Mouse (Mus musculus): ENCODE measurements at regions not wholly inside any gene's neighbourhood (a gene's known extent, or its start where the extent isn't known, plus 50 kb on each side); places are given as distances from the start of the nearest gene placed in this dataset.

DNA sequence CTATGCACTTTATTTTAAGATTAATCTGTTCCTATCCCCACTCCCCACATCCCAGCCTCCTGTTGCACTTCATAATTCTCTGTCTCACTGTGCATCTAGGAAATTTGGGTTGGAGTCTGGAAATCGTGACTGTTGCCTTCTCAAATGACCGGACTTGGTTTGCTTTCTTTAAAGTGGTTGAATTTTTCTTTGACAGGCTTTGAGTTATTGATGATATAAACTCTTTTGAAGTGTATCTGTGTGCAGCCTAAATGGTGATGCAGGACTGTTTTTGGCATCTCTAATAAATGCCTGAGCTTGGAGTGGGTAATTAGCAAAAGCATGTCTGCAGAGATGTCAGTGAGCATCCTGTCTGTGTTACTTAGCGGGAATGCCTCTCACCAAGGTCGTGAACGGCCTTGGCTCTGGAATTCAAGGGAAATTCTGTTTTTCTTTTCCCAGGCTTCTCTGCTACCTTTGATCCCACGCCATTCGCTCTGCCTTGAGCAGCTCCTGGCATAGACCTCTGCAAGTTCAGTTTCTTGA, 292.8 kb upstream of the Igfbp3 start:
- DNase-seq, result no peak

DNA sequence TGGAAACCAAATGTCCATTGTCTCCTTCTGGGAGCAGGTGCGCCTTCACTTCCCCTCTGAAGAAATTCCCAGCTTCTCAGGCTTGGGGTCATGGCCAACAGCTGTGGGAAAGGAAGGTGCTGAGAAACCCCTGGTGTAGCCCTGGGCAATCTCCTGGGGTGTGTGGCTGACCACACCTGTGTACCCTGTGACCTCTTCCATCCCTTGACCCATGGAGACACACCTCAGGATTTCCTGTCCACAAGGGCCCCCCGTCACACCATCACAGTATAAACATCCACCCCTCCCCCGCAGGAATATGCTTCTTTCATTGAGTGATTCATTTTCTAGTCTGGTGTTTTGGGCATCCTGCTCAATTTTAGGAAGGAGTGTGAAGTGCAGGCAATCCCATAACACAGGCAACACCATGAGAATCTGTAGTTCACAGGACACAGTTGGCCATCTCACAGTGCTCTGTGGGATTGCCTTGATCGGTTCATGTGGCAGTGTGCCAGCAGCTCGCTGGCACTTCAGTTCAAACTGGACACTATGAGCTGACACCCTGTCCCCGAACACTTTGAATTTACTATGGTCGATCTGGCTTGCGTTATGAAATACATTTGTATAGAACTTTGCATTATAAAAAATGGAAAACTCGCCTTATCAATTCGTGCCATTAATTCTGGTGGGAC, 291.1 kb upstream of the Igfbp3 start:
- DNase-seq, result peak; percentile 60

DNA sequence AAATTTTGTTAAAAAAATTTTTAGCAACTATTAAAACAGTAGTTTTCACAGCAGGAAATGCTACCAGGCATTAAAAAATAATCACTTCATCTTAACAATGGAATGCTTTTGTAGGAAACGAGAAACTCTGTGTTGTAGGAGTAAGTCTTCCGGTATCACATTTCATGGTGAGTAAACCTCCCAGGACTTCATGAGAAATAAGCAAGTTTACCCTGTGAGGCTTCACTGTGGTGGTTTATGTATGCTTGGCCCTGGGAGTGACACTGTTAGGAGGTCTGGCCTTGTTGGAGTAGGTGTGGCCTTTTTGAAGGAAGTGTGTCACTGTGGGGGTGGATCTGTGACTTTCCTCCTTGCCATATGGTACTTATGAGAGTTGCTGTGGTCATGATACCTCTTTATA, 289.0 kb upstream of the Igfbp3 start:
- no peak for DNase-seq

DNA sequence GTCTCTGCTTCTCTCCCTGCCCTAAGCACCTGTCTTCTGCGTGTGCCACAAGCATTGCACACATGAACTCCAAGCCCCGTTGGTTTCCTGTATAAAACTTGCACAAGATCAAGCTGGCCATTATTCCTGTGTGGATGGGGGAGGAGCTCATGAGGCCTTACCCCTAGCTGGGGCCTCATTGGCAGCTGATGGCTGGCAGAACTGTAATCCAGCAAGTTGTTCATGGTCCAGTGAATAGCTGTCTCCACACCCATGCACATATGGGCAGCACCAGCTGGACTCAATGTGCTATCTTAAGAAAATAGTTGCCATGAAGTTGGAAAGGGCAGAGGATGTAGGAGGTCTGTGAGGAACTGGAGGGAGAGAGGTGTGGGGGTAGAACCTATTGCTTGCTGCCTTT, 288.3 kb upstream of the Igfbp3 start:
- DNase-seq, result no peak

DNA sequence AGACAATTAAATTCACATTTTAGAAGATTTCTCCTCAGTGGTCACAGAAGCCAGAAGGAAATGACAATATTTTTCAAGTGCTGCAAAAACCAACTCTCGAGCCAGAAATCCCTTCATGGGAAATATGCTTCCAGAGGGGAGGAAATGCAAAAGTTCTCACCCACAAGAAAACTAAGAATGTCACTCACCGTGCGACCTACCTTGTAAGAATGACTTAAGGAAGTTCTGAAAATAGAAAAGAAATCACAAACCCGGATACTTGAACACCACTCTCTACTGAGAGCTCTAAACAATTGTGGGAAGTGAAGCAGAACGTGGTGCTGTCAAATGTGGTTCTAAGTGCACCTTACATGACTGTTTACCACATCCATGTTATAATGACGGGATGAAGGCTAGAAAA, 284.1 kb upstream of the Igfbp3 start:
- no peak for DNase-seq

DNA sequence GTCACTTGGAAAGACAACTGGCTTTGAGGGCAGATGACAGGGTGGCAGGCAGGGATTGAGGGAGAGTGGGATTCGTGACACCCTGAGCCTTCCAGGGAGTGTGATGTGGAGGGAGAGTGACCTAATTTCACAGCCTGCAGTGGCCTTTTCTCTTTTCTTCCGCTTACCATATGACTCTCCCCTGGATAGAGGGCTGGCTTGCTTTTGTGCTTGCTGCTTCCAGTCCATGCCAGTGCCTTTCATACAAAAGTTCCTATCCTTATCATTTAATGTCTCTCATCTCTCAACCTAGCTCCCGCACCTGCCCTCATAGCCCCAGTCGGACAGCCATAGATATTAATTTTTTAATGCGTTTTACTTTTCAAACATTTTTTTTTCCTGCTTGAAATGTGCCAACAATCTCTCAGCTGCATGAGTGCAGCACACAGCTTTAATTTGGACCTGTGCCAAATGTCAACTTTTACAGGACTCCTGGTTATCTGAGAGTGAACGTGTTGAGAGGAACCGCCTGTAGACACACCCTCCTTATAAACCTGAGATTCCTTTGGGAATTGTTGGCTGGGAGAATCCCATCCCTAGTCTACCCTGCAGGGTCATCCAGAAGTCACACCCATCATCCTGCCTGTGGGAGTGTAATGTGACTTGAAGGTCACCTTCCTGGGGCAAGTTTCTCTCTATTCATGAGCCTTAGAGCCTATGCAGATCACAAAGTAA, 260.3 kb upstream of the Igfbp3 start:
- DNase-seq, result no peak

DNA sequence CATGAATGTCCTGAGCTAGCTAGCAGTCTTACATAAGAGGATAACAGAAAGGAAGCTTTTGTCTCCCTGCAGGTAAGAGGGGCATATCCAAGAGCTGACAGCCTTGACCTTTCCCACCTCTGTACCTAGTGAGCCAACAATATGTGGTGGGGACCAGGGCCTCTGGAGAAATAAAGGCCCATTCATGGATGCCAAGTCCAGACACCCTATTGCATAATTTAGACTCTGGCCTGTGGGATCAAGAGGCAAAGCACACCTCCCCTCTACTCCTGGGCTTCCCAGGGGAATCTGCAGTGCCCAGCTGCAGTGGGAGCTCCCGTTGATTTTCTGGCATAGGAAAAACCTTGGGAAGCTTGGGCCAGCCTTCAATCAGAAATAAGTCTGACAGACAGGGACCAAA, 251.8 kb upstream of the Igfbp3 start:
- DNase-seq, result no peak

DNA sequence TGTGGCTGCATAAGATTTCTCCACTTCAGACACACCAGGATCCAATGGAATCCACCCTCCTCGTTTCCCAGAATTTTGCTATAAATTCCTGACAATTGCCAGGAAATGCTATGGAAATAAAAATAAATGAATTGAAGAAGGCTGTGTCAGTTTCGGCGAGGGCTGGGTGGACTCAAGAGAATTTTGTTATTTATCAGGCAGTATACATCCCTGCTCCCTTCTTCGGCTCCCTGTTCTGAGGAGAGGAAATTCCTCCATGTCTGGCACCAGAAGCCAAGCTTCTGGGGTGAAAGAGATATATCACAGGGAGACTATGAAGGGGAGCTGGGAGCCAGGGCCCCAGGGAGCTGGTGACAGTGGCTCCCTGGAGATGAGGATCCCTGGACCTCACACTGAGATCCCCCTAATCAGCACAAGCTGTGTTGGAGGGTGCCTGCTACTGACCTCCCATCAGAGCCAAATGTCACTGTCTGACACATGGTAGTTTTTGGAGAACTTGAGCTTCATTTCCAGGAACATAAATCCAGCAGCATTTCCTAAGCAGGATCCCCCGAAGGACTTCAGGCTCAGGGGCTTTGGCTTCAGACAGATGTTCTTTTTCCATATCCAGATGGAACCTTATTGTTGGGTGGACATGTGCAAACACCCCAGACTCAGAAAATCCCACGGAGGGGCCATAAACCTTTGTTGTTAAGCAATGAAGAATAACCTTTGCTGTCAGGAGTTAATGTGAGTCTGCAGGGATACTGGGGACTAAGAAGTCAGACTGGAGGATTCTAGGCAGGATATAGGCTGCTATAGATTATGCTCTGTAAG, 248.4 kb upstream of the Igfbp3 start:
- peak; percentile 53 for DNase-seq

DNA sequence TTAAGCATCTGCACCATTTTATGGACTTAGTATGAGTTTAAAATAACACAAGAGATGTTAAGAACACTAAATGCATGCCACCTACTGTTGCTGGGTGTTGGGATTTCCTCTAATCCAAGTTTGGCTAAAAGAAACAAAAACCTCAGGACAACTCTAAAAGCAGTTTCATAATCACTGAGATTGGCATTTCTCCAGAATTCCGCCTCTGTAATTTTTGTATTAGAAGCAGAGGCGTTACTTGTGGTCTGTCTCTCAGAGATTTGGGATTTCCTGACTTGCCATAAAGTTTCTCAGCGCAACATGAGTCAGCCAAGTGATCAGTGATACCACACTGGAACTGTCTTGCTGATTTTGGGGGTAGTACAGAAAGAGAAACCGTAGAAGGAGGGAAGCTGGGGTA, 238.0 kb upstream of the Igfbp3 start:
- no peak for DNase-seq

DNA sequence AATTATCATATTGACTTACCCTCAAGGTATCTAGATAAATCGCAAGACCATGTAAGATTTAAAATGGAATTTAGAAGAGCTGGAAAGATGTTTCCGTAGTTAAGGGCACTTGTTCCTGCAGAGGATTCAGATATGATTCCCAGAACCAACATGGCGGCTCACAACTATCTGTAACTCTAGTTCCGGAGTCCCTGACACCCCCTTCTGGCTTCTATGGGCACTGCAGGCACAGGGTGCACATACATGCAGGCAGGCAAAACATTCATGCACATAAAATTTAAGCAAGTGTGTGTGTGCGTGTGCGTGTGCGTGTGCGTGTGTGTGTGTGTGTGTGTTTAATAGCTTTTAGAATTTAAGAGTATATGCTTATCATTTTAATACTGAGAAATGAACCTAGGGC, 230.8 kb upstream of the Igfbp3 start:
- no peak for DNase-seq

DNA sequence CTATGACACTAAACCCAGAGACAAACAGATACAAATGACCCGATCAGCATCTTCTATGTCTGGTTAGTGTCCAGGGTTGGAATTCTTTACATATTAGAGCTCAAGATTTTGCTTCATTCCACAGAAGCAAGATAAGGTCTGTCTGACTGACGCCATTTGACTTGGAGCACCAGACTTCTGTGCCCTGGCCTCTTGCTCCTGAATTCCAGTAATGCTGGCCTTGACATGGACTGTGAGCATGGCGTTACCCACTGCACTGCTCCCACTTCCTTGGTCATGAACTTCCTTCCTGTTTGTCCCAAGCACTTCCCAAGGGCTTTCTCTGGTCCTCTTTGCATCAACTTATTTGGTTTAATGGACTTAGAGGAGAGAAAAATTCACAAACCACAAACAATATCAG, 225.6 kb upstream of the Igfbp3 start:
- DNase-seq, result peak; percentile 21

DNA sequence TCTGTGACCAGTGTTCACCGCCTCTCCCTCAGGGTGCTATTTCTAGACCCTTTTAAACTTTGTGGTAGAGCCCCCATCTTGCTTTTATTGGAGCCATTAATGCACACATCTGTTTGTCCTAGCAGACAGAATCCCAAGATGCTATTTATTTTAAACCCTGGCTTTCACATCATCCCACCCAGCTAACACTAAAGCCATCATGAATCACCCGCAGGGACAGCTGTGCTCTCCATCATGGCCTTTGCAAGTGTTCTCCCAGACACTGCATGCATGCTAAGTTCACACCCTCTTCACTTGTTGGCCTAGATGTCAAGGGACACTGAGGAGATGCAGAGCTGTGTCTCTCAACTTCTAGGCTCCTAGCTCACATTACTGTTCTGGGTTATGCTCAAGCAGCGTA, 220.9 kb upstream of the Igfbp3 start:
- no peak for DNase-seq

DNA sequence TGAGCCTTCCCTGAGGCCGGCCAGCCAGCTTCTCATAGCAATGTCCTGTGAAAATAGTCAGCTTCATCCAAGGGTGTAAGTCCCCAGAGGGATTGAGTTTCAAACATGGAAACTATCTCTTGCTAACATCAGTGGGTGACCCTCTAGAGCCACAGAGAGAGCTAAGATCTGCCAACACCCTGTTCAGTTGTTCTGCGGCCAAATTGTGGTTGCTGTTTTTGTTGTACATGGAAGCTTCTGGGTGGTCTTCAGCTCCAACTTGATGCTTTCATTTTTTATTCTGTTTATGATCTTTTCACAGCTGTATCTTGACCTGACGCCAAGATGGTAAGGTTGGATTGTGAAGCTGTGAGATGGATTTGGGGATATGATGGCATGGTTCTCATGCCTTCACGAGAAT, 214.0 kb upstream of the Igfbp3 start:
- no peak for DNase-seq

DNA sequence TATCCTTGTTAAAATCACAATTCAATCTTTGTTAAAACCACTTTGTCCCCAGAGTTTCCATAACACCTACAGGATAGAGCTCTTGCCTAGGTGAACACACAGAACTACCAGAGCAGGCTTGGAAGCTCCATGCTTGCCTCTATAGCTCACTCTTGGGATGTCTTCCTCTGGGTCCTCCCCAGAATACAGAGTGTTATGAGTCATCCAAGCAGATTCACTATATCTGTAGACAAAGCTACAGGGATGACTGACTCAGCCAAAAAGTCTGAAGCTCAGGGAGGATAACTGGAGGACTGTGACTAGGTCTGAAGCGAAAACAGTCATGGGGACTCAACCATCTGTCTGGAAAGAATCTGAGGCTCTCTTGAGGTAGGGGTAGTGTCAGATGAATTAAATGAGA, 211.5 kb upstream of the Igfbp3 start:
- no peak for DNase-seq

DNA sequence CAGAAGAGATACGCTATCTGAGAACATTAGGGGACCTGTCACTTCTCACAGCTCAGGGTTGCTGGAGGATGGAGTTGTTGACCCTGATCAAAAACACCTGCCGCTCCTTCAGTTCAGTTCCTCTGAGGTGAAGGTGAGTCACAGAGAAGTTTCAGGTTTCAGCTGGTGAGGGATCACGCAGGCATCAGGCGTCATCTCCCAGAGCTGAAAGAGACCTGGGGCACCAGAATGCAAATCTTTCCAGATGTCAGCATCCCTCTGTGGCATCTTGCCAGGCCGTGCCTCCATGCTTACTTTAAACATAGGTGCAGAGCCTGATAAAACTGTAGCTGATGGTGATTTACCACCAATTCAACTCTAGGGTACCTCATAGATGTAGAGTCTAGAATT, 210.4 kb upstream of the Igfbp3 start:
- peak; percentile 12 for DNase-seq

DNA sequence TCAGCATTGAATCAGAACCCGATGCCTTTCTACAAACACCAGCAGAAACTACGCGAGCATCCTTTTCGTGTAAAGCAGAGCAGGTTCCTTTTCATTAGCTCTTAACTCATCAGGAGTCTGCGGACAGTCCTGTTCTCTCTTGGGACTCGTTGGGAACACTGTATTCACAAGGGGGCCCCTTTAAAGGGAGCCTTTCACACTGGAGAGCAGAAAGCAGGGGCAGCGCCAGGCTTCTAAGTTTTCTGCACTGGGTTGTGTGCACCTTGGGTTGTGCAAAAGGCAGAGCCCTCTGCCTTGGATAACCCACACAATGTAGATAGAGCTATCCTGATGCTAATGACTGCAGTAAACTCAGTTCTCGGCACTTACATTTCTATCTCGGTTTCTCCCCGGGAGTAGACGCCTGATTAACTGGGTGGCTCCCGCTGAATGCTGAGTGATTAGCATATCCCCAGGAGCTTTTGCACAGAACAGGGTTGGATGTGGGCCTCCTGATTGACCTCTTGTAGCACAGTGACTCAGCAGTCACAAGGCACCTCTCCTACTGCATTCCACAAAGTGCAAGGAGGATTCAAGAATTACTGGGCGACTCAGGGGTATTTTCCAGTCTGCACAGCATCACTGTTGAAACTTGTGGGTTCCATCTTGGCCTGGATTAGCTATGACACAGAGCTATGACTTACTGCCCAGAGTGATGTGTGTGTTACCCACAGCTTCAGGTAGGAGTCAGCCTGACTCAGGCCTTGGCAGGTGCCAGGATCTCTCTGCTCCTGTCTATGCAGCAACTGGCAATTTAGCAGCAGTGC, 209.8 kb upstream of the Igfbp3 start:
- DNase-seq, result peak; percentile 18

DNA sequence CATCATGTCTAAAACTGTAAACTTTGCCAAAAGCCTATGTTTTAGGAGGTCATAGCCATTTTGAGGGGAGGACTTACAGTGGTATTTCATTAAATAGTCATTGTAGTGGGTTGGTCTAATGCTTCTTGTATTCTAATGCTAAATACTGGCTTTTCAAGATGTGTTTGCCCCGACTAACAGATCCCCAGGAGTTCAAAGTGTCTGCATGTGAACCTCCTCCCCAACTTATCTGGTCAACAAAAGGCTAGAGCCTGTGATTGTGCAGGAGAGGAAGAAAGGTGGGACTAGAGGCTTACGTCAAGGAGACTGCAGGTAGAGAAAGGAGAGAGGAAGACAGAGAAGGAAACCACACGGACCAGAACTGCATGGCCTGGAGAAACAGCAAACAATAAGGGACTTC, 198.9 kb upstream of the Igfbp3 start:
- DNase-seq, result no peak

DNA sequence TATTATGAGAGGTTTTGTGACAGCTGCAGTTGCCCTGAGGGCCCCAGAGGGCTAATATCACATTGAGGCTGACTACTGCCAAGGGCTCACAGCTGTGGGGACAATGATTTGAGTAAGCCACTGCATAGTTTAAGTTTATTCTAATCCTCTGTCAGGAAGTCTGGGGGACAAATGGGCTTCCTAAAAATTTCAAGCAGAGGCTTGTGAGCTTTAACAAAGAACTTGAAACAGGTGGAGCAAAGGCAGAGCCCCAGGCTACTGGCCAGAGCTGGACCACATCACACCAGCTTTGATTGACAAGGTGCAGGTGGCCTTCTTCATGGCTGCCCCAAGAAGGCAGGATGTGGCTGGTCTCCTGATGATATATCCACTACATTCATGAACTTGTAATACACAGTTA, 195.3 kb upstream of the Igfbp3 start:
- DNase-seq, result no peak

DNA sequence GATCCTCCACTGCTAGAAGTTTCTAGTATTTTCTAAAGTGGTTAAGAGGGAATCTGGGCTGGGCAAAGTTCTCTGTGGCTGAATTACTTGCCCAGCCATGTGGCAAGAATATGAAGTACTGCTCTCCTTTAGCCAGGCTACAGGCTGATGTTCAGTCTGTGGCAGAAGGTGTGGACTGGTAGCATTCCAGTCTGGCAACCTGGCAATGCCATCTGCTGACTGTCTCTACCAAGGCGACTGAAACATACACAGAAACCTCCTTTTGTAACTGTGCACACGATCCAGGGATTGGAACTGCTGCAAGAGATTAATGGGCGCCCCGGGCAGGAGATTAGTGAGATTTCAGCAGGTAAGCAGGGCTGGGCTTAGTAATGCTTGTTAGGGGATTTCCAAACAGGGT, 190.9 kb upstream of the Igfbp3 start:
- no peak for DNase-seq

DNA sequence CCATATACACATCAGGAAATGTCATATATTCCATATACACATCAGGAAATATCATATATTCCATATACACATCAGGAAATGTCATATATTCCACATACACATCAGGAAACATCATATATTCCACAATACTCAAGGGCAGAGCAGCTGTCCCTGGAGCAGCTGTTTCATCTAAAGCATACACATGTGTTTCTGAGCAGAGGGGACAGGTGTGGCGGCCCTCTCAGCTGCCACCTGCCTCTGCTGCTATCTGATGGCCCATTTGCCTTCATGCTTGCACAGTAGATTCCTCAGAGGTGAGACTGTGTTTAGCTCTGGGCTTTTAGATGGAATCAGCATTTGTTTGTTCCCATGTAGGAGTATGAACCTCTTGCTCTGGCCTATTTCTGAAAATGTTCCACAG, 158.1 kb upstream of the Igfbp3 start:
- DNase-seq, result no peak

DNA sequence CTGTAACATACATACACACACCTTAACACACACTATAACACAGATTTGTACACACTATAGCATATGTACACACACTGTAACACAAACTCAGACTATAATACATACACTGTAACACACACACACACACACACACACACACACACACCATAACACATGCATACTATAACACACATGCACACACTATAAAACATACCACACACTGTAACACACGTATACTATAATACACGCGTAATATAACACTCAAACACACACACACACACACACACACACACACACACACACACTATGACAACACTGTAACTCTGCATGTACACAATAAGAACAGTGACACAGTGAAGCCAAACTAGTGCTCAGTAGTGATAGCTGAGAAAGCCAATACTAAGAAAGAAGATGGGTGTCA, 147.7 kb upstream of the Igfbp3 start:
- DNase-seq, result no peak

DNA sequence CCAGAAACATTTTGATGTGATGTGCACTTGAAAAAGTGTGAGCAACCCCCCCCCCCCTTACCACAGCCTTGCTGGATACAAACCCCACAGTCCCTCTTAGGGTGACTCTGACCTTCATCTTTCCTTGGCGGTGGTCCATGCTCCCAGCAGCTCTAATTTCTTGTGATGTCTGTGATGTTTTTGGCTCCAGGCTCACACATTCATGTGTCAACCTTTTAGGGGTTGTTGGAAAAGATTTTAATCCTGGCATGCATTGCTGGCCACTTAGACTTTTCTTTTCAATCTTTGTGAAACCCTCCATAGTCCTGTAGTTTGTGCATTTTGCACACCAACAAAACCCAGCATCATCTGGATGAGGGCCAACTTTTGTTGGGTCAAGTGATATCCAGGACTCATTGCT, 134.9 kb upstream of the Igfbp3 start:
- peak; percentile 44 for DNase-seq

DNA sequence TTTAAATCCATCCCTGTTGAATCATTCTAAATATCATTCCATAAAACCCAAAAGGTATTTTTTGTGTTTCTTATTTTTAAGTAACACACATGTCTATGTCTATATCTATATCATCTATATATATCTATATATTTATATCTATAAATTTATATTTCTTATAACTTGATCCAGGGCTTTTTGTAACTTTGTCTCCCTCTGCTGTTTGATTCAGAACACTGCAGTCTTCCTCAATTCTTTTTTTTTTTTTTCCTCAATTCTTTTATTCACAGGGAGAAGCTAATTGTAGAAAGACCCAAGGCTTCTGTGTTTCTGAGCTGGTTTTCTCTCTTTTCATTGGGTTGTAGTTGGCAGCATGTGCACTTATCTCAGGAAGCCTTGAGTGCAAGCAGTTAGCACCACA, 124.1 kb upstream of the Igfbp3 start:
- no peak for DNase-seq

All from kidney, postnatal 10 days (tissue).